Mouse (Mus musculus) lung, postnatal 0 days (tissue): ENCODE measurements at regions not wholly inside any gene's neighbourhood (a gene's known extent, or its start where the extent isn't known, plus 50 kb on each side); places are given as distances from the start of the nearest gene placed in this dataset.

Experiments
- ATAC-seq: fragments of 200-750 bp; cut with Nextera tagmentation; 2 replicates; pipeline ENCODE4 v1.8.0; 2017; ENCODE audit warnings: moderate library complexity
- DNase-seq: peaks from one replicate; pipeline ENCODE4 v3.0.0-alpha.2; 2016; ENCODE audit warnings: low spot score
- H3K27ac ChIP-seq: fragments of 300-500 bp; sonication (generic); 2 replicates; pipeline ENCODE4 v1.5.1; 2014; ENCODE audit warnings: antibody characterized with exemption, mild to moderate bottlenecking, low read length, mixed read lengths
- H3K27me3 ChIP-seq: fragments of 300-500 bp; sonication (generic); replicated peaks from 2 replicates; pipeline ENCODE4 v1.6.1; 2014; ENCODE audit warnings: low read length, mixed read lengths; ENCODE audit not compliant: insufficient read depth
- H3K36me3 ChIP-seq: fragments of 300-500 bp; sonication (generic); 2 replicates; pipeline ENCODE4 v1.6.1; 2014; ENCODE audit warnings: low read length, mixed read lengths; ENCODE audit not compliant: insufficient read depth
- H3K4me1 ChIP-seq: fragments of 300-500 bp; sonication (generic); 2 replicates; pipeline ENCODE4 v1.6.1; 2014; ENCODE audit warnings: antibody characterized with exemption, low read depth, low read length, mixed read lengths; ENCODE audit not compliant: insufficient read depth
- H3K4me2 ChIP-seq: fragments of 300-500 bp; sonication (generic); replicated peaks from 2 replicates; pipeline ENCODE4 v1.6.1; 2014; ENCODE audit warnings: low read depth, mild to moderate bottlenecking, low read length, moderate library complexity, mixed read lengths
- H3K4me3 ChIP-seq: fragments of 300-500 bp; sonication (generic); 2 replicates; pipeline ENCODE4 v1.5.1; 2014; ENCODE audit warnings: low read depth, low read length
- H3K9ac ChIP-seq: fragments of 300-500 bp; sonication (generic); replicated peaks from 2 replicates; pipeline ENCODE4 v1.6.1; 2014; ENCODE audit warnings: low read depth, mild to moderate bottlenecking
- H3K9me3 ChIP-seq: fragments of 300-500 bp; sonication (generic); 2 replicates; pipeline ENCODE4 v1.6.1; 2016; ENCODE audit warnings: low read length, mixed read lengths
- CTCF ChIP-seq: IDR thresholded peaks from 2 replicates; pipeline ENCODE4 v1.5.1; 2016; ENCODE audit warnings: antibody characterized with exemption, mild to moderate bottlenecking
- EP300 ChIP-seq: IDR thresholded peaks from 2 replicates; pipeline ENCODE4 v1.6.1; 2016; ENCODE audit warnings: antibody characterized with exemption, mild to moderate bottlenecking, control low read depth
- WGBS: fragments of 180-500 bp; shearing (Covaris S2); extraction: QIAGEN DNeasy Blood & Tissue Kit; methylation state at CpG from one replicate; pipeline ENCODE4 v1.1.7; 2014; 5-methylcytosine and 5-hydroxymethylcytosine counted together

GRCm38 (mm10) chrX:11591391-11592187, 264.0 kb downstream of the H2al1j start:
- H3K9me3 ChIP-seq = no peaks in the 10 kb centered on the region
- 34% methylated on average over 10 of the region's 10 CpGs for WGBS
- H3K27ac ChIP-seq = no peak overlapping the region
- H3K4me1 ChIP-seq = no peaks in the 10 kb centered on the region
- no peaks in the 10 kb centered on the region for H3K27me3 ChIP-seq
- DNase-seq = no peak
- no peak for ATAC-seq
- H3K36me3 ChIP-seq = no peaks in the 10 kb centered on the region
- H3K4me3 ChIP-seq = no peak overlapping the region
- no peak overlapping the region for H3K4me2 ChIP-seq
- TF ChIP-seq CTCF = peak; percentile 60
- TF ChIP-seq EP300 = no peak
- no peak overlapping the region for H3K9ac ChIP-seq

- H3K27ac ChIP-seq = no peak overlapping the region
Measured at GRCm38 (mm10) chrX:11594542-11594941, 266.9 kb downstream of the H2al1j start.

GRCm38 (mm10) chrX:11597548-11597947, 269.9 kb downstream of the H2al1j start:
- no peak overlapping the region for H3K27ac ChIP-seq
- no peaks in the 10 kb centered on the region for H3K9me3 ChIP-seq
- no peaks in the 10 kb centered on the region for H3K27me3 ChIP-seq
- no peak overlapping the region for H3K4me3 ChIP-seq
- H3K4me1 ChIP-seq = no peaks in the 10 kb centered on the region
- H3K9ac ChIP-seq = no peak overlapping the region
- DNase-seq (no peak), ATAC-seq (no peak)
- no peak overlapping the region for H3K4me2 ChIP-seq
- no peak for TF ChIP-seq EP300
- no peak for TF ChIP-seq CTCF
- no peaks in the 10 kb centered on the region for H3K36me3 ChIP-seq
- whole genome bisulfite sequencing = 77% methylated on average over 7 of the region's 7 CpGs

More at GRCm38 (mm10) chrX:11594542-11594941, 266.9 kb downstream of the H2al1j start:
- Histone ChIP-seq H3K4me2 (no peak overlapping the region), H3K9me3 (no peaks in the 10 kb centered on the region), H3K9ac (no peak overlapping the region), H3K27me3 (no peaks in the 10 kb centered on the region), H3K4me1 (no peaks in the 10 kb centered on the region), H3K4me3 (no peak overlapping the region), H3K36me3 (no peaks in the 10 kb centered on the region)
- DNase-seq (peak; percentile 13), ATAC-seq (peak; percentile 43)
- 11% methylated on average over 3 of the region's 3 CpGs for WGBS
- TF ChIP-seq CTCF (no peak), EP300 (no peak)

GRCm38 (mm10) chrX:11614237-11614636, 286.6 kb downstream of the H2al1j start:
- TF ChIP-seq CTCF = no peak
- TF ChIP-seq EP300 = no peak
- Histone ChIP-seq H3K4me1 (no peaks in the 10 kb centered on the region), H3K27me3 (no peaks in the 10 kb centered on the region), H3K9ac (no peak overlapping the region), H3K36me3 (no peaks in the 10 kb centered on the region), H3K27ac (no peak overlapping the region), H3K4me2 (no peak overlapping the region), H3K4me3 (no peak overlapping the region), H3K9me3 (no peaks in the 10 kb centered on the region)
- DNase-seq (peak; percentile 25), ATAC-seq (no peak; the same call in 1 of the 2 replicates)
- WGBS = 26% methylated on average over 8 of the region's 8 CpGs

GRCm38 (mm10) chrX:11621045-11621763, 293.6 kb downstream of the H2al1j start:
- no peak overlapping the region for H3K27ac ChIP-seq
- no peaks in the 10 kb centered on the region for H3K36me3 ChIP-seq
- H3K9me3 ChIP-seq = no peaks in the 10 kb centered on the region
- H3K4me3 ChIP-seq = no peak overlapping the region
- H3K27me3 ChIP-seq = no peaks in the 10 kb centered on the region
- ATAC-seq (peak; percentile 65), DNase-seq (peak; percentile 63)
- no peak overlapping the region for H3K9ac ChIP-seq
- H3K4me1 ChIP-seq = no peaks in the 10 kb centered on the region
- whole genome bisulfite sequencing = 51% methylated on average over 19 of the region's 19 CpGs
- no peak overlapping the region for H3K4me2 ChIP-seq
- TF ChIP-seq CTCF (no peak), EP300 (no peak)

- H3K27me3 ChIP-seq = no peaks in the 10 kb centered on the region
- H3K4me2 ChIP-seq = no peak overlapping the region
- no peaks in the 10 kb centered on the region for H3K4me1 ChIP-seq
- WGBS = 58% methylated on average over 10 of the region's 10 CpGs
- no peak for DNase-seq
- no peaks in the 10 kb centered on the region for H3K36me3 ChIP-seq
- no peaks in the 10 kb centered on the region for H3K9me3 ChIP-seq
- no peak for ATAC-seq
- TF ChIP-seq CTCF (no peak), EP300 (no peak)
- H3K27ac ChIP-seq = no peak overlapping the region
- H3K4me3 ChIP-seq = no peak overlapping the region
- no peak overlapping the region for H3K9ac ChIP-seq
Measured at GRCm38 (mm10) chrX:11626274-11626878, 298.8 kb downstream of the H2al1j start.
